Mouse (Mus musculus): ENCODE results near the gene Otx2. TPM values are rescaled to one million over a fixed set of nuclear protein-coding genes. Genes with fewer than 3 reads are reported as not detected.

Gene Otx2
- not detected for total RNA-seq (2023)

DNA sequence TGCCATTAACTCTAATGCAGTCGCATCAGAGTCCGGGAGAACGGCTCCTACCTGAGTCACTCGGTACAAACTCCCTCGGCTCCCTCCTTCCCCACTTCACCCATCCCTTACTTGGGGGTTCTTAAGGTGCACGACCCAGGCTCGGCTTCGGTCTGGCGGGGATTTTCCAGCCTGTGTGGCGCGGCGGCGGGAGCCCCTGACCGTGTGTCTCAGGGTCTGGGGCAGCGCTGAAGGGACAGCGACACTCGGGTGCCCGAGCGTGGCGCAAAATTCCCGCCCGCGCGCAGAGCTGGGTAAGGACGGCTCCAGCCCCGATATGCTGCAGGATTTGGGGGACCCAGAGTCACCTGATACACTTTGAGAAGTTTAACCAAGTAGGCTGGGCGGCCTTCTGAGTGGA lies at the start of gene Otx2:
Otx2 (minus strand) TSS at position 279 of the 400 bp plus-strand sequence.

Other genes starting within 250 kb of the Otx2 start
- 10 to 100 TPM; 19.5 to 20.0 TPM for gene Tmem260, start 227.7 kb downstream of the Otx2 start, total RNA-seq (2023)